Mouse (Mus musculus) C3H10T1/2 (cell line): ENCODE data around the gene Med31. TPM values are rescaled to one million over a fixed set of nuclear protein-coding genes. Genes with fewer than 3 reads are reported as not detected.

ENCODE experiments used
- polyA plus RNA-seq, 2 experiments: library from polyadenylated mRNA; unstranded; fragments of >200 nt; fragmentation: generic; extraction: Trizol; gene quantifications; one replicate each; pipeline ENCODE4 v1.2.1; 2012; ENCODE audit warnings: missing spikeins in 2 of 2

Gene Med31
- 10 to 100 TPM in 1 of 2 experiments, 1 to 10 TPM in 1; 3.2 to 18.8 TPM for polyA plus RNA-seq

GRCm38 (mm10) chr11:72215410-72215797 is at the start of gene Med31:
Med31 (minus strand) TSS chr11:72215592.

GRCm38 (mm10) chr11:72207204-72207833 is 8.1 kb downstream of the Med31 start, which contains the start of the genes 4933427D14Rik and Txndc17:
4933427D14Rik (minus strand) TSS chr11:72207459.
Txndc17 (plus strand) TSS chr11:72207547.

GRCm38 (mm10) chr11:72206341-72207203 is 8.8 kb downstream of the Med31 start, which contains the start of gene Gm43951:
Gm43951 (minus strand) TSS chr11:72206840.

Other genes with a start within 250 kb of the Med31 start
- under 1 TPM; 0.27 to 0.94 TPM for gene Aipl1, start 178.1 kb downstream of the Med31 start, polyA plus RNA-seq
- 100 to 1,000 TPM in 1 of 2 experiments, 10 to 100 TPM in 1; 65.4 to 164 TPM for gene Pimreg, start 173.6 kb downstream of the Med31 start, polyA plus RNA-seq
- gene Pitpnm3, start 79.8 kb downstream of the Med31 start, polyA plus RNA-seq: under 1 TPM; under 0.01 to 0.04 TPM
- gene Gm43951, start 8.8 kb downstream of the Med31 start, polyA plus RNA-seq: under 1 TPM; 0.02 to 0.51 TPM
- gene 4933427D14Rik, start 8.1 kb downstream of the Med31 start, polyA plus RNA-seq: 1 to 10 TPM in 1 of 2 experiments, under 1 TPM in 1; 0.66 to 5.7 TPM
- 100 to 1,000 TPM in 1 of 2 experiments, 10 to 100 TPM in 1; 33.7 to 153 TPM for gene Txndc17, start 8.0 kb downstream of the Med31 start, polyA plus RNA-seq
- not detected for gene Slc13a5, start 51.6 kb upstream of the Med31 start, polyA plus RNA-seq
- 10 to 100 TPM in 1 of 2 experiments, 1 to 10 TPM in 1; 2.1 to 28.9 TPM for gene Xaf1, start 86.0 kb upstream of the Med31 start, polyA plus RNA-seq
- gene Fbxo39, start 98.9 kb upstream of the Med31 start, polyA plus RNA-seq: not detected
- gene Tekt1, start 146.8 kb upstream of the Med31 start, polyA plus RNA-seq: not detected
- under 1 TPM; 0.01 to 0.06 TPM for gene Smtnl2, start 196.1 kb upstream of the Med31 start, polyA plus RNA-seq
- under 1 TPM in 1 of 2 experiments, not detected in 1; 0.15 TPM for gene Ggt6, start 219.9 kb upstream of the Med31 start, polyA plus RNA-seq
- 100 to 1,000 TPM in 1 of 2 experiments, 10 to 100 TPM in 1; 97.3 to 256 TPM for gene Mybbp1a, start 225.8 kb upstream of the Med31 start, polyA plus RNA-seq